10 mouse cellular contexts compared by ENCODE assay signal in the genomic region with DNA sequence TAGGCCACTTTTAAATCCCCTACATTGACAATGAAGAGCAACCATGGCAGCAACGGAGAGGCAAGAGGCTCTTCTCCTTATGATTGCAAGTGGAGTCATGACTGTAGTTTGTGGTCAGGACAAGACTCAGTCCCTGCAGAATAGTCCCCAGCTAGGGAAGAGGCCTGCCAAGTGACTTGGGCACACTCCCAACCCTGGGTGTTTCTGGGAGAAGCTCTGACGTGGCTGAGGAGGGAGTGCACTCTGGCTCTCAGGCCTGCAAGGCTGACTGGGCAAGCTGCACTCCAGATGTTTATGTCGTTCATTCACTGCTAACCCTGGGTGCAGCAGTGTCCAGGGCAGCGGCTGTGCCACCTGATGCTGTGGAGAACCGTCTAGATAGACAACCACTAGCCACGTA. TPM values are rescaled to one million over a fixed set of nuclear protein-coding genes. Genes with fewer than 3 reads are reported as not detected.
DNase-seq lines count a peak whose midpoint lies in the region; ATAC-seq and TF ChIP-seq lines count a peak whose summit lies in the region.
"Had no signal": no experiment of that assay in that cellular context is flagged by ENCODE, and none has a peak within 500 bp of the region (broad histone marks: within the 10 kb centered on the region; RNA-seq: fewer than 3 reads in every experiment).

No protein-coding gene starts in this region.

- no peak overlapping the region for H3K4me3 ChIP-seq in embryonic facial prominence, embryonic 15.5 days (replicated peaks)
- H3K4me3 ChIP-seq in heart, postnatal 0 days (ENCODE audit: low read depth, low read length): no peak overlapping the region
- H3K4me3 ChIP-seq in hindbrain, embryonic 14.5 days (replicated peaks; ENCODE audit: low read length): no peak overlapping the region
- H3K4me3 ChIP-seq: intestine, embryonic 15.5 days; limb, embryonic 15.5 days had no signal

- ATAC-seq in embryonic facial prominence, embryonic 15.5 days (ENCODE audit: insufficient number of reproducible peaks, low FRiP score, low TSS enrichment, low read depth): peak; percentile 72
- ATAC-seq in heart, postnatal 0 days (ENCODE audit: insufficient read depth, low read depth): peak; percentile 61
- no peak for ATAC-seq in hindbrain, embryonic 14.5 days (ENCODE audit: low FRiP score)
- ATAC-seq: intestine, embryonic 15.5 days had no signal

- no peaks in the 10 kb centered on the region for H3K36me3 ChIP-seq in embryonic facial prominence, embryonic 15.5 days
- no peaks in the 10 kb centered on the region for H3K36me3 ChIP-seq in heart, postnatal 0 days (replicated peaks; ENCODE audit: control insufficient read depth, insufficient read depth, low read length)
- H3K36me3 ChIP-seq in hindbrain, embryonic 14.5 days (replicated peaks; ENCODE audit: control insufficient read depth, insufficient read depth): no peaks in the 10 kb centered on the region
- H3K36me3 ChIP-seq: intestine, embryonic 15.5 days; limb, embryonic 15.5 days had no signal

- peak; percentile 47 to 67 for DNase-seq in kidney, postnatal 36 days
- DNase-seq in kidney, adult 18-20 months: no peak
- no peak for DNase-seq in heart, postnatal 0 days (ENCODE audit: low spot score)
- peak; percentile 60 for DNase-seq in urinary bladder, postnatal 14 days (ENCODE audit: low spot score)
- DNase-seq in hindbrain, embryonic 14.5 days (ENCODE audit: low spot score): no peak
- DNase-seq in right cerebral cortex, adult 2 months (ENCODE audit: low spot score in 2 of 2): no peak

- H3K4me2 ChIP-seq in embryonic facial prominence, embryonic 15.5 days (replicated peaks): no peak overlapping the region
- no peak overlapping the region for H3K4me2 ChIP-seq in heart, postnatal 0 days (ENCODE audit: low read depth, low read length)
- H3K4me2 ChIP-seq in hindbrain, embryonic 14.5 days (replicated peaks): no peak overlapping the region
- H3K4me2 ChIP-seq: intestine, embryonic 15.5 days; limb, embryonic 15.5 days had no signal

- 60% methylated on average over 6 of the region's 6 CpGs for WGBS in embryonic facial prominence, embryonic 15.5 days
- WGBS in heart, postnatal 0 days: 59% methylated on average over 6 of the region's 6 CpGs
- WGBS in hindbrain, embryonic 14.5 days: 80% methylated on average over 6 of the region's 6 CpGs

- no peak overlapping the region for H3K27ac ChIP-seq in embryonic facial prominence, embryonic 15.5 days (replicated peaks)
- peak overlapping the region; percentile 53 for H3K27ac ChIP-seq in heart, postnatal 0 days (ENCODE audit: low read depth)
- no peak overlapping the region for H3K27ac ChIP-seq in hindbrain, embryonic 14.5 days
- H3K27ac ChIP-seq: intestine, embryonic 15.5 days; limb, embryonic 15.5 days had no signal

- peaks cover 7% of the 10 kb centered on the region for H3K4me1 ChIP-seq in embryonic facial prominence, embryonic 15.5 days
- peaks cover 2% of the 10 kb centered on the region; the same call in 1 of the 2 replicates for H3K4me1 ChIP-seq in heart, postnatal 0 days (ENCODE audit: control insufficient read depth, insufficient read depth)
- no peaks in the 10 kb centered on the region for H3K4me1 ChIP-seq in hindbrain, embryonic 14.5 days (replicated peaks; ENCODE audit: control insufficient read depth, insufficient read depth, low read length)
- H3K4me1 ChIP-seq: intestine, embryonic 15.5 days had no signal

- no peaks in the 10 kb centered on the region for H3K9me3 ChIP-seq in embryonic facial prominence, embryonic 15.5 days (replicated peaks)
- H3K9me3 ChIP-seq in heart, postnatal 0 days (replicated peaks; ENCODE audit: control insufficient read depth, low read length): no peaks in the 10 kb centered on the region
- H3K9me3 ChIP-seq in hindbrain, embryonic 14.5 days (ENCODE audit: control insufficient read depth, low read length): no peaks in the 10 kb centered on the region
- H3K9me3 ChIP-seq: intestine, embryonic 15.5 days; limb, embryonic 15.5 days had no signal

- H3K27me3 ChIP-seq in embryonic facial prominence, embryonic 15.5 days: no peaks in the 10 kb centered on the region
- no peaks in the 10 kb centered on the region for H3K27me3 ChIP-seq in heart, postnatal 0 days (ENCODE audit: control insufficient read depth, insufficient read depth, low read length)
- no peaks in the 10 kb centered on the region for H3K27me3 ChIP-seq in hindbrain, embryonic 14.5 days (ENCODE audit: control insufficient read depth, insufficient read depth, low read length)
- H3K27me3 ChIP-seq: intestine, embryonic 15.5 days; limb, embryonic 15.5 days had no signal

- H3K9ac ChIP-seq in embryonic facial prominence, embryonic 15.5 days: no peak overlapping the region
- H3K9ac ChIP-seq in heart, postnatal 0 days (replicated peaks; ENCODE audit: low read depth, low read length): no peak overlapping the region
- H3K9ac ChIP-seq in hindbrain, embryonic 14.5 days: no peak overlapping the region
- H3K9ac ChIP-seq: intestine, embryonic 15.5 days; limb, embryonic 15.5 days had no signal

- TF ChIP-seq CTCF in heart, postnatal 0 days (IDR thresholded peaks at IDR 0.05; ENCODE audit: low read depth): no peak

- no peak for TF ChIP-seq EP300 in heart, postnatal 0 days (IDR thresholded peaks at IDR 0.05; ENCODE audit: low read depth)

RNA-seq across cellular contexts. Expression of a gene that starts 15.2 kb away (rescaled TPM):
- 0.68 and 0.81 TPM in 2 replicates for polyA plus RNA-seq in embryonic facial prominence, embryonic 15.5 days (2015; fragmentation: Nextera tagmentation; extraction: Ambion mirVana)
- 4.5 and 5.6 TPM in 2 replicates for total RNA-seq in heart, postnatal 0 days (2014; rRNA removed; ENCODE audit: low replicate concordance)
- 0.82 TPM in 2 replicates for polyA plus RNA-seq in heart, postnatal 0 days (2015; fragmentation: Nextera tagmentation; extraction: Ambion mirVana)
- polyA plus RNA-seq in hindbrain, embryonic 14.5 days (2014; fragmentation: Nextera tagmentation; extraction: Ambion mirVana): 0.78 and 1.3 TPM in 2 replicates
- total RNA-seq: MEL had no signal

Comparison
In these comparisons a context has a peak if more than half of its experiments do, and no peak if none do; other contexts are left out.
1. DNase-seq: peak in kidney, postnatal 36 days (2 of 2) and urinary bladder, postnatal 14 days (single experiment); none in kidney, adult 18-20 months (single experiment), heart, postnatal 0 days (single experiment), hindbrain, embryonic 14.5 days (single experiment) and right cerebral cortex, adult 2 months (0 of 2).